Mouse (Mus musculus): ENCODE measurements around the gene Esp23. TPM values are rescaled to one million over a fixed set of nuclear protein-coding genes. Genes with fewer than 3 reads are reported as not detected.
"Not testable (repeated sequence)": the region's sequence is repeated elsewhere in the genome, so short reads cannot be mapped to it uniquely, and the experiment has no call there.

Esp23 gene
- polyA plus RNA-seq (2015; fragmentation: Nextera tagmentation; extraction: Ambion mirVana), result not detected in 2 replicates

DNA sequence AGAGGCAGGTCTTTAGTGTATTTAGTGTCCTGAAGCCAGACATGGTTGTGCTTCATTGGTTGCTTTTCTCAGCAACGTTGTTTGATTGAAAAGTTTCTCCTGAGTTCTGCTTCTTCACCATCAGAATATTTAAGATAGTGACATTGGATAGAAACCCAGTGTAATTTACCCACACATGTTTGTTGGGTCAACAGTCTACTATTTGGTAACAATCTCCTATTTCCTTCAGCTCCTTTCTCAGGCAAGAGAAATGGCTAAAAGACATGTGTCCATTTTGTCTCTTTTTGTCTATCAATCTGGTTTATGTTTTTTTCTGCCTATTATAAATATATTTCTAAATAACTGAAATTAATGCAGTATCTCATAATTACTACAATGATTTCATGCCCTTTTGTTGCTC is at the start of gene Esp23:
Gene Esp23, minus strand, starts transcription at position 101 of the 400 bp plus-strand sequence.
- H3K27ac ChIP-seq, result no peak within 1 kb of the TSS
- H3K9ac ChIP-seq, result no peak within 1 kb of the TSS
- no peak within 1 kb of the TSS for H3K4me2 ChIP-seq
- H3K36me3 ChIP-seq, result no peaks in the 10 kb centered on the region
- H3K27me3 ChIP-seq, result no peaks in the 10 kb centered on the region
- 45% methylated on average over 1 of the region's 1 CpGs for WGBS
- no peak for ATAC-seq (ENCODE audit: insufficient number of reproducible peaks, insufficient read depth, low FRiP score, low TSS enrichment, low read depth)
- H3K4me3 ChIP-seq, result no peak within 1 kb of the TSS
- H3K4me1 ChIP-seq, result no peaks in the 10 kb centered on the region
- H3K9me3 ChIP-seq, result peaks cover 4% of the 10 kb centered on the region; the same call in 1 of the 2 replicates

DNA sequence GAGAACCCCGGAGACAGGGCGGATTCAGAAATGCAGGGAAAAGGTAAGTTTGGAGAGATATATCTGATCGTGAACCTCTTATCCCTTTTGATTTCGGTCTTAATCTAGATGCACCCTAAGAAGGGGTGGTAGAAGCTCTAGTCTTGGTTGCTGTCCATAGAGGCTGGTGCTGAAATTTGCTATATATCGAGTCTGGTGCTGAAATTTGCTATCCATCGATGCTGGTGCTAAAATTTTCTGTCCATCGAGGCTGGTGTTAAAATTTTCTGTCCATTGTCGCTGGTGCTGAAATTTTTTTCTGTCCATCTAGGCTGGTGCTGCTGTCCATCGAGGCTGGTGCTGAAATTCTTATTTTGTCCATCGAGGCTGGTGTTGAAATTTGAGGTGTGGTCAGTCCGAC is 30.3 kb upstream of the Esp23 start:
- H3K27me3 ChIP-seq; H3K4me2 ChIP-seq; H3K9ac ChIP-seq; H3K36me3 ChIP-seq; H3K4me1 ChIP-seq; H3K4me3 ChIP-seq; ATAC-seq (ENCODE audit: insufficient number of reproducible peaks, insufficient read depth, low FRiP score, low TSS enrichment, low read depth); H3K27ac ChIP-seq: not testable (repeated sequence)
- 70% methylated on average over 11 of the region's 11 CpGs for WGBS
- peaks cover 25% of the 10 kb centered on the region; the same call in 1 of the 2 replicates for H3K9me3 ChIP-seq

DNA sequence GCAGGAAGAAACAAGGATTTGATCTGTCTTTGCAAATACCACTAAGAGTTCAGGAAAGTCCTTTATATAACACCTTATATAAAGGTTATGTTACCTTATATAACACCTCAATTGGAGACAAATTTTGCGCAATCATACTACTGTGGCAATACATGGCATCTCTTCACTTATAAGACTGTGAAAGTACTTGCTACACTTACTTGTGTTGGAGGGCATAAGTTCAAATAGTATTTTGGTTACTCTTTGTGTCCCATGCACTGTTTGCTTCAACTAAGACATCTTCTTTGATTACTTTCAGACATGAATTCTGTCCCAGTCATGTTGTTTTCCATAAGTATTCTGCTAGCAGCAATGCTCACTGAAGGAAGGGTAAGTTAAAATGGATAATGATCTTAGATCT is 18.2 kb upstream of the Esp23 start, which contains the start of gene Esp22:
Gene Esp22, plus strand, starts transcription at position 301 of the 400 bp plus-strand sequence.
- Histone ChIP-seq H3K4me3 (no peak within 1 kb of the TSS), H3K9me3 (0 out of 2 replicates have a peak, but pooled peaks cover 6% of the 10 kb centered on the region), H3K27me3 (no peaks in the 10 kb centered on the region), H3K4me2 (no peak within 1 kb of the TSS), H3K4me1 (no peaks in the 10 kb centered on the region), H3K27ac (no peak within 1 kb of the TSS), H3K9ac (no peak within 1 kb of the TSS), H3K36me3 (no peaks in the 10 kb centered on the region)
- ATAC-seq (ENCODE audit: insufficient number of reproducible peaks, insufficient read depth, low FRiP score, low TSS enrichment, low read depth), result no peak
- WGBS, result 96% methylated on average over 1 of the region's 1 CpGs

DNA sequence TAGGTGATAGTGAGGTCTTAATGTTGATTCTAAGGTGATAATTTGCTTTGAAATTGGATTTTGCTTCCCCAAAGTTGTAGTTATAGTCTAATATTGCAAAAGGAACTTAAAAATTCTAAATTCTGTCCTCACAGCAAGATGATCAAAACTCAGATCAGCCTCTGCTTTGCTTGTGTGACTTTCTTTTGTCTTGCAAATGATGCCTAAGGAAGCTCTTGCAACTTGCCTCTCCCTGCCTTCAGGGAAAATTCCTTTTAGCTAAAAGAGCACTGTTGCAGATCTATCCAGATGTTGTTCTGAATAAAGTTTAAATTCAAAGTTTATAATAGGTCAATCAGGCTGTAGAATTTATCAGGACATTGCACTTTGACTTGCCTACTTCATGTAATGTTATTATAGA is 13.2 kb downstream of the Esp23 start:
- Histone ChIP-seq H3K4me3 (no peak overlapping the region), H3K9me3 (peaks cover 8% of the 10 kb centered on the region), H3K27ac (no peak overlapping the region), H3K4me2 (no peak overlapping the region), H3K36me3 (no peaks in the 10 kb centered on the region), H3K9ac (no peak overlapping the region), H3K27me3 (no peaks in the 10 kb centered on the region), H3K4me1 (no peaks in the 10 kb centered on the region)
- ATAC-seq (ENCODE audit: insufficient number of reproducible peaks, insufficient read depth, low FRiP score, low TSS enrichment, low read depth), result no peak

DNA sequence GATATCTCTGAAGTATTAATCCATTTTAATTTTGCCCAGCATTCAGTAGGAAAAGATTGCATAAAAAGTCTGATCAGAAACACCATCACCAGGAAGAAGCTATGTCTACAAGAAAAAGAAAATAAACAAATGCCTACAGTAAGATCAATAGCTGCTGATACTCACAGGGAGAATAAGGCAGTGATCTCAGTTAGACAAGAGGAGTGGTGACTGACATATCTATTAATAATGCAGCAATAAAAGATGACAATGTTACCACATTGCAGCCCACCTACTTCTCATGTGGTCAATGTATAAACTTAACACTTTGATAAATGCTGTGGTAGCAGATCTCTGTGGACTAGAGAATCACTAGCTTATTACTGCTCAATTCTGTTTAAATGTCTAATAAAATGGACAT is 33.6 kb downstream of the Esp23 start, which contains the start of gene Gm21903:
Gene Gm21903, minus strand, starts transcription at position 101 of the 400 bp plus-strand sequence.
- no peak within 1 kb of the TSS for H3K4me2 ChIP-seq
- no peaks in the 10 kb centered on the region for H3K9me3 ChIP-seq
- H3K36me3 ChIP-seq, result no peaks in the 10 kb centered on the region
- H3K27me3 ChIP-seq, result no peaks in the 10 kb centered on the region
- H3K4me3 ChIP-seq, result no peak within 1 kb of the TSS
- H3K27ac ChIP-seq, result no peak within 1 kb of the TSS
- no peak within 1 kb of the TSS for H3K9ac ChIP-seq
- no peak for ATAC-seq (ENCODE audit: insufficient number of reproducible peaks, insufficient read depth, low FRiP score, low TSS enrichment, low read depth)
- H3K4me1 ChIP-seq, result no peaks in the 10 kb centered on the region

DNA sequence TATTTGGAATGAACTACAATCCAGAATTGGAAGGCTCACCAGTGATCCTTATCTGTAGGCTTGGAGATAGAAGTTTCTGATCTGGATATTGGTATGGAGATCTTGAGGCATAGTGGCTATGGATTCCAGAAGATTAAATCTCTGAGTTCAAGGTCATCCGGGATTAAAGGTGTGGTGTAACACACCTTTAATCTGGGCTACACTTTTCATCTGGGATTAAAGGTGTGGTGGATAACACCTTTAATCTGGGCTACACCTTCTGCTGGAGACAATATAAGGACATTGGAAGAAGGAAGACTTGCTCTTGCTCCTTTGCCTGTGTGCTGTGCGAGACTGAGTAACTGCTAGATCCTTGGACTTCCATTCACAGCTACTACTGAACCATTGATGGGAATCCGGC is 40.4 kb downstream of the Esp23 start, which contains the start of gene Esp24:
Gene Esp24, plus strand, starts transcription at position 301 of the 400 bp plus-strand sequence.
- H3K4me3 ChIP-seq; H3K4me2 ChIP-seq; H3K9me3 ChIP-seq; H3K27ac ChIP-seq; H3K27me3 ChIP-seq; H3K36me3 ChIP-seq; ATAC-seq (ENCODE audit: insufficient number of reproducible peaks, insufficient read depth, low FRiP score, low TSS enrichment, low read depth); H3K4me1 ChIP-seq; H3K9ac ChIP-seq: not testable (repeated sequence)
- WGBS, result 87% methylated on average over 3 of the region's 3 CpGs

Other genes with a start within 250 kb of the Esp23 start
- not detected in 2 replicates for gene Esp24, start 40.3 kb downstream of the Esp23 start, polyA plus RNA-seq (2015; fragmentation: Nextera tagmentation; extraction: Ambion mirVana)
- not detected in 2 replicates for gene Gm21903, start 33.7 kb downstream of the Esp23 start, polyA plus RNA-seq (2015; fragmentation: Nextera tagmentation; extraction: Ambion mirVana)
- not detected in 2 replicates for gene Esp22, start 18.3 kb upstream of the Esp23 start, polyA plus RNA-seq (2015; fragmentation: Nextera tagmentation; extraction: Ambion mirVana)

All from embryonic facial prominence, embryonic 13.5 days (tissue).